Mouse (Mus musculus): ENCODE measurements around the gene Gm10697.
"Not testable (repeated sequence)": the region's sequence is repeated elsewhere in the genome, so short reads cannot be mapped to it uniquely, and the experiment has no call there.

- not testable (repeated sequence) for TF ChIP-seq CTCF (IDR thresholded peaks at IDR 0.05; ENCODE audit: low read depth, low read length); GATA1 (IDR thresholded peaks at IDR 0.05; ENCODE audit: borderline replicate concordance, low read length); TAL1 (conservative IDR thresholded peaks at IDR 0.05; ENCODE audit: low read depth, low read length); POLR2AphosphoS5 (IDR thresholded peaks at IDR 0.05; ENCODE audit: insufficient replicate concordance, low read depth, low read length); GATA2 (IDR thresholded peaks at IDR 0.05; ENCODE audit: borderline replicate concordance, low read depth, low read length)
Measured at GRCm38 (mm10) chr3:94115071-94115470, 42.6 kb upstream of the Gm10697 start.

Data from G1E (cell line).